Mouse (Mus musculus): ENCODE measurements around the gene Six4.

GRCm38 (mm10) chr12:73050811-73051580 is 62.3 kb downstream of the Six4 start:
- no peak for TF ChIP-seq CTCF (IDR thresholded peaks at IDR 0.05; ENCODE audit: control insufficient read depth, insufficient read depth, low read length)
- TF ChIP-seq POLR2A (IDR thresholded peaks at IDR 0.05; ENCODE audit: borderline replicate concordance, control insufficient read depth, low read depth, low read length) = no peak
